Mouse (Mus musculus) lung, postnatal 0 days (tissue): ENCODE measurements at regions not wholly inside any gene's neighbourhood (a gene's known extent, or its start where the extent isn't known, plus 50 kb on each side); places are given as distances from the start of the nearest gene placed in this dataset.

Source experiments
- CTCF ChIP-seq: IDR thresholded peaks from 2 replicates; pipeline ENCODE4 v1.5.1; 2016; ENCODE audit warnings: antibody characterized with exemption, mild to moderate bottlenecking
- EP300 ChIP-seq: IDR thresholded peaks from 2 replicates; pipeline ENCODE4 v1.6.1; 2016; ENCODE audit warnings: antibody characterized with exemption, mild to moderate bottlenecking, control low read depth

DNA sequence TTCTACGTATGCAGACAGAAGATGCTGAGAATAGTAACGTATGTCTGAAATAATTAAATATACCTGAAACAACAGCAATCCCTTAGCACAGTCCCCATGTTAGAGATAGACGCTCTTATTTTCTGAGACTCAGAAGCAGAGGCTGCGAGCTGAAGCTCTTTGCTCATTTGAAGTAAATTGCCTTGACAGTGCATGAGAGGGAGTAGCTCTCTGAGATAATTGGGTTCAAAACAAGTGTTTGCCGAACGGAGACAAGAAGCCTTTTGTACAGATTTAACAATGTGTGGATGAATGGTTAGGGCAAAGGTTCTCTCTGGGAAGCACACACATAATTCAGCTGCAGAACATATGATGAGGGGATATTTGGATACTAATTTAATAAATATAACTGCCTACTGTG, 289.1 kb upstream of the Nbea start:
- TF ChIP-seq CTCF (no peak), EP300 (no peak)
